Mouse (Mus musculus): ENCODE measurements around the gene Pcnx4. TPM values are rescaled to one million over a fixed set of nuclear protein-coding genes. Genes with fewer than 3 reads are reported as not detected.

Pcnx4 gene
- polyA plus RNA-seq, 1 experiment from 2014 or later: 10.2 TPM

DNA sequence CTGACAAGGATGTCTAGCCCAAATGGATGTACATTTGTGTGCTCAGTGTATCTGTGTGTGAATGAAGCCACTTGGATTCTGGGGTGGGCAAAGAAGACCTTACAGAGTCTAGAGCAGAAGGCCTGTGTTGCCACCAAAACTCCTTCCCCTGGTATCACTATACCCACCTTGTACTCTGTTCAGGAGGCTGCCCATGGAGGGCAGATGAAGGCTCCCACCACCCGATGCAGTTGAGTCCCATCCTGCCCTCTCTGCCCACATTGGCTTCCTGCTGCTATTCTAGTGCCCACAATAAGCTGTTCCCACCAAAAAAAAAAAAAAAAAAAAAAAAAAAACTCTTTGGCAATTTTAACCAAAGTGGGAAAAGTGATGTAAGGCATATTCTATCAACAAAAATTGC, 85.3 kb downstream of the Pcnx4 start:
- no peak overlapping the region for H3K27ac ChIP-seq (ENCODE audit: low read depth, low read length)
- no peak for ATAC-seq (ENCODE audit: low FRiP score, low TSS enrichment)
- H3K9ac ChIP-seq (ENCODE audit: low read depth, low read length): no peak overlapping the region
- no peaks in the 10 kb centered on the region for H3K36me3 ChIP-seq (ENCODE audit: control insufficient read depth, insufficient read depth, low read length)
- H3K27me3 ChIP-seq (ENCODE audit: control insufficient read depth, insufficient read depth, low read length): no peaks in the 10 kb centered on the region
- H3K4me3 ChIP-seq (ENCODE audit: low read length): no peak overlapping the region
- WGBS: 92% methylated on average over 1 of the region's 1 CpGs
- H3K9me3 ChIP-seq (ENCODE audit: control insufficient read depth, low read length): no peaks in the 10 kb centered on the region
- no peaks in the 10 kb centered on the region for H3K4me1 ChIP-seq (ENCODE audit: control insufficient read depth, insufficient read depth, low read length)
- no peak overlapping the region for H3K4me2 ChIP-seq (replicated peaks; ENCODE audit: low read depth, low read length)

DNA sequence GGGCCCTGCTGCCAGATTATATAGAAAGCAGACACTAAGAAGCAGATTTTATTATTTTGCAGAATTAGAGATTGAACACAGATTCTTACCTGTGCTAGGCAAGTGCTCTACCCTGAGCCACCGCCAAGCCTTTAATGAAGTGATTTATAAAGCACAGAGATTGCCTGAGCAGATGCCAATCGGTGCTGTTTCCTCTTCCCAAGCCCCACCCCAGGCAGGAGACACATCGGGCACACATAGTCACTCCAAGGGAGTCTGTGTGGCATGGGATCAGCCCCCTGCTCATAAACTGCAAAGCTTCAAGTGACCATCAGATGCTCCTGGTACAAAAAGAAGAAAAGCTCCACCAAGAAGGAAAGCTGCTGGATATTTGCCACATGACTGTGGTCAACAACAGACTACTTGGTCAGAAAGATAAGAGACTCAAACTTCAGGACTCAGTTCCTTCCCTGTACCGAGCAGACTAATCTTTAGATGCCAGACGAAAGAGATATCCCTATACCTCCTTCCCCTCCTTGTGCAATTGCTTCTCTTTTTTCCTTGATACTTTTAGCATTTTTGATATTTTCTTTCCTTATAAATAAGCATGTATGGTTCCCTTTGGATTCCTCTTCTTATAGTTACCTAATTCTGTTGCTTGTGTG, 86.8 kb downstream of the Pcnx4 start:
- Histone ChIP-seq H3K27me3 (ENCODE audit: control insufficient read depth, insufficient read depth, low read length) (no peaks in the 10 kb centered on the region), H3K36me3 (ENCODE audit: control insufficient read depth, insufficient read depth, low read length) (no peaks in the 10 kb centered on the region), H3K27ac (ENCODE audit: low read depth, low read length) (no peak overlapping the region), H3K9me3 (ENCODE audit: control insufficient read depth, low read length) (no peaks in the 10 kb centered on the region), H3K9ac (ENCODE audit: low read depth, low read length) (no peak overlapping the region), H3K4me2 (replicated peaks; ENCODE audit: low read depth, low read length) (no peak overlapping the region), H3K4me3 (ENCODE audit: low read length) (no peak overlapping the region), H3K4me1 (ENCODE audit: control insufficient read depth, insufficient read depth, low read length) (no peaks in the 10 kb centered on the region)
- no peak for ATAC-seq (ENCODE audit: low FRiP score, low TSS enrichment)
- WGBS: 80% methylated on average over 5 of the region's 5 CpGs

DNA sequence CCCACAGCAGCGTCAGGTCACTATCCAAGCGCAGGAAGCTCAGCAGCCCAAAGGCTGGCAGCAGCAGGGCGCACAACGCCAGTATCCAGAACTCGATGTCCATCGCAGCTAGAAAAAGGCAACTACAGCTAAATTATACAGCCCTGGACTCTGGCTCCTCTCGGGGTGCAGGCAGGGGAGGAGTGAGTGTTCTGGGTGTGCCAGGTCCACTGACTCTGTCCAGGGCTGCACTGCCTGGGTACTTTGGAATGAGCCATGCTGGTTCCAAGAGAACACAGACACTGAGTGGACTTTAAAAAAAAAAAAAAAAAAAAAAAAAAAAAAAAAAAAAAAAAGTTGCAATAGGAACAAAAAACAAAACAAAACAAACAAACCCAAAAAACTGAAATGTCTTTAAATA, 92.6 kb downstream of the Pcnx4 start:
- Histone ChIP-seq H3K4me3 (ENCODE audit: low read length) (no peak overlapping the region), H3K9me3 (ENCODE audit: control insufficient read depth, low read length) (no peaks in the 10 kb centered on the region), H3K27ac (ENCODE audit: low read depth, low read length) (no peak overlapping the region), H3K9ac (ENCODE audit: low read depth, low read length) (no peak overlapping the region), H3K4me1 (ENCODE audit: control insufficient read depth, insufficient read depth, low read length) (no peaks in the 10 kb centered on the region), H3K27me3 (ENCODE audit: control insufficient read depth, insufficient read depth, low read length) (no peaks in the 10 kb centered on the region), H3K36me3 (ENCODE audit: control insufficient read depth, insufficient read depth, low read length) (no peaks in the 10 kb centered on the region), H3K4me2 (replicated peaks; ENCODE audit: low read depth, low read length) (no peak overlapping the region)
- WGBS: 96% methylated on average over 7 of the region's 7 CpGs
- no peak for ATAC-seq (ENCODE audit: low FRiP score, low TSS enrichment)

Other genes with a start within 250 kb of the Pcnx4 start
- gene Rtn1, start 127.3 kb upstream of the Pcnx4 start, polyA plus RNA-seq (2014; fragmentation: Nextera tagmentation; extraction: Ambion mirVana): 3.2 and 3.6 TPM in 2 replicates
- 0.80 and 0.96 TPM in 2 replicates for gene Lrrc9, start 94.5 kb upstream of the Pcnx4 start, polyA plus RNA-seq (2014; fragmentation: Nextera tagmentation; extraction: Ambion mirVana)
- not detected in 2 replicates for gene Gm4756, start 113.3 kb downstream of the Pcnx4 start, polyA plus RNA-seq (2014; fragmentation: Nextera tagmentation; extraction: Ambion mirVana)
- gene Dhrs7, start 128.5 kb downstream of the Pcnx4 start, polyA plus RNA-seq (2014; fragmentation: Nextera tagmentation; extraction: Ambion mirVana): 7.1 and 8.7 TPM in 2 replicates
- gene Ppm1a, start 221.1 kb downstream of the Pcnx4 start, polyA plus RNA-seq (2014; fragmentation: Nextera tagmentation; extraction: Ambion mirVana): 58.2 and 73.8 TPM in 2 replicates

Measured in kidney, embryonic 14.5 days (tissue).